Mouse (Mus musculus): ENCODE data around the gene Cacnb1. TPM values are rescaled to one million over a fixed set of nuclear protein-coding genes. Genes with fewer than 3 reads are reported as not detected.

Cacnb1 gene
- polyA plus RNA-seq (2021; fragmentation: Nextera tagmentation): 35.4 and 44.8 TPM in 2 replicates
- long read RNA-seq, experiment 1, transcript Cacnb1-205 (13 exons, 1,745 nt): minor isoform, 45 of 188 reads
- long read RNA-seq, experiment 1, transcript Cacnb1-201 (14 exons, 3,396 nt): major isoform, 103 of 188 reads
- long read RNA-seq, experiment 1, partial matches to known transcripts: 29 of 188 reads
- long read RNA-seq, experiment 1, other reads (novel, unspliced or antisense): 9 of 188 reads
- long read RNA-seq, experiment 2, transcript Cacnb1-205 (13 exons, 1,745 nt): major isoform, 9 of 26 reads
- long read RNA-seq, experiment 2, partial matches to known transcripts: 3 of 26 reads
- long read RNA-seq, experiment 2, other reads (novel, unspliced or antisense): 14 of 26 reads

GRCm38 (mm10) chr11:98022555-98023371 lies at the start of gene Cacnb1:
Gene Cacnb1, minus strand, starts transcription at chr11:98023034.

GRCm38 (mm10) chr11:98052989-98053834 lies 30.4 kb upstream of the Cacnb1 start, which contains the start of gene Stac2:
Gene Stac2, minus strand, starts transcription at chr11:98053462.

GRCm38 (mm10) chr11:98026570-98027296 lies 3.9 kb upstream of the Cacnb1 start, which contains the start of gene Rpl19:
Gene Rpl19, plus strand, starts transcription at chr11:98026710.

GRCm38 (mm10) chr11:97995564-97996288 lies 27.1 kb downstream of the Cacnb1 start, which contains the start of gene Arl5c:
Gene Arl5c, minus strand, starts transcription at chr11:97996181.

GRCm38 (mm10) chr11:97985727-97986677 lies 36.8 kb downstream of the Cacnb1 start, which contains the start of gene Plxdc1:
Gene Plxdc1, minus strand, starts transcription at chr11:97986444.

Other genes with a start within 250 kb of the Cacnb1 start
- 0.40 TPM in 1 of 2 replicates, not detected in the other for gene 1700001P01Rik, start 247.1 kb downstream of the Cacnb1 start, polyA plus RNA-seq (2021; fragmentation: Nextera tagmentation)
- 578 and 861 TPM in 2 replicates for gene Rpl23, start 240.6 kb downstream of the Cacnb1 start, polyA plus RNA-seq (2021; fragmentation: Nextera tagmentation)
- gene Lasp1, start 224.0 kb downstream of the Cacnb1 start, polyA plus RNA-seq (2021; fragmentation: Nextera tagmentation): 49.7 and 74.1 TPM in 2 replicates
- 92.0 and 101 TPM in 2 replicates for gene B230217C12Rik, start 182.3 kb downstream of the Cacnb1 start, polyA plus RNA-seq (2021; fragmentation: Nextera tagmentation)
- 1.6 and 2.0 TPM in 2 replicates for gene Fbxo47, start 138.9 kb downstream of the Cacnb1 start, polyA plus RNA-seq (2021; fragmentation: Nextera tagmentation)
- gene Plxdc1, start 36.6 kb downstream of the Cacnb1 start, polyA plus RNA-seq (2021; fragmentation: Nextera tagmentation): 22.9 and 30.2 TPM in 2 replicates
- gene Arl5c, start 26.9 kb downstream of the Cacnb1 start, polyA plus RNA-seq (2021; fragmentation: Nextera tagmentation): 7.6 and 9.7 TPM in 2 replicates
- gene Rpl19, start 3.7 kb upstream of the Cacnb1 start, polyA plus RNA-seq (2021; fragmentation: Nextera tagmentation): 2,408 and 2,474 TPM in 2 replicates
- gene Stac2, start 30.4 kb upstream of the Cacnb1 start, polyA plus RNA-seq (2021; fragmentation: Nextera tagmentation): 7.4 and 15.2 TPM in 2 replicates
- gene Fbxl20, start 127.4 kb upstream of the Cacnb1 start, polyA plus RNA-seq (2021; fragmentation: Nextera tagmentation): 5.1 and 7.8 TPM in 2 replicates
- gene Med1, start 170.3 kb upstream of the Cacnb1 start, polyA plus RNA-seq (2021; fragmentation: Nextera tagmentation): 29.4 and 30.7 TPM in 2 replicates
- 2.5 and 2.9 TPM in 2 replicates for gene Cdk12, start 180.0 kb upstream of the Cacnb1 start, polyA plus RNA-seq (2021; fragmentation: Nextera tagmentation)